Mouse (Mus musculus) limb, embryonic 15.5 days (tissue): ENCODE measurements around the gene Tubb4a. TPM values are rescaled to one million over a fixed set of nuclear protein-coding genes. Genes with fewer than 3 reads are reported as not detected.
"Not testable (repeated sequence)": the region's sequence is repeated elsewhere in the genome, so short reads cannot be mapped to it uniquely, and the experiment has no call there.

Experiments used
- ATAC-seq: fragments of 200-750 bp; cut with Nextera tagmentation; 2 replicates; pipeline ENCODE4 v1.8.0; 2017; ENCODE audit warnings: low read depth, moderate TSS enrichment; ENCODE audit not compliant: insufficient number of reproducible peaks, low FRiP score, low TSS enrichment
- H3K27ac ChIP-seq: fragments of 300-500 bp; sonication (generic); 2 replicates; pipeline ENCODE4 v1.5.1; 2015; ENCODE audit warnings: moderate library complexity, mild to moderate bottlenecking, inconsistent platforms
- H3K27me3 ChIP-seq: fragments of 300-500 bp; sonication (generic); 2 replicates; pipeline ENCODE4 v1.6.1; 2015; ENCODE audit warnings: inconsistent platforms
- H3K36me3 ChIP-seq: fragments of 300-500 bp; sonication (generic); 2 replicates; pipeline ENCODE4 v1.6.1; 2015; ENCODE audit warnings: inconsistent platforms
- H3K4me1 ChIP-seq: fragments of 300-500 bp; sonication (generic); 2 replicates; pipeline ENCODE4 v1.6.1; 2015; ENCODE audit warnings: inconsistent platforms
- H3K4me2 ChIP-seq: fragments of 300-500 bp; sonication (generic); 2 replicates; pipeline ENCODE4 v1.6.1; 2015; ENCODE audit warnings: mild to moderate bottlenecking, inconsistent platforms
- H3K4me3 ChIP-seq: fragments of 300-500 bp; sonication (generic); 2 replicates; pipeline ENCODE4 v1.5.1; 2015; ENCODE audit warnings: mild to moderate bottlenecking, inconsistent platforms
- H3K9ac ChIP-seq: fragments of 300-500 bp; sonication (generic); 2 replicates; pipeline ENCODE4 v1.6.1; 2015; ENCODE audit warnings: inconsistent platforms
- H3K9me3 ChIP-seq: fragments of 300-500 bp; sonication (generic); 2 replicates; pipeline ENCODE4 v1.6.1; 2016; ENCODE audit warnings: inconsistent platforms
- WGBS: fragments of 180-500 bp; shearing (Covaris S2); methylation state at CpG from one replicate; pipeline ENCODE4 v1.1.7; 2015; 5-methylcytosine and 5-hydroxymethylcytosine counted together
- polyA plus RNA-seq: library from polyadenylated mRNA; unstranded; fragments of >200 nt; fragmentation: Nextera tagmentation; extraction: Ambion mirVana; gene quantifications from 2 replicates; pipeline ENCODE4 v1.2.1, GENCODE M21; 2015

Tubb4a gene
- polyA plus RNA-seq, 1 experiment from 2014 or later: 8.4 TPM

DNA sequence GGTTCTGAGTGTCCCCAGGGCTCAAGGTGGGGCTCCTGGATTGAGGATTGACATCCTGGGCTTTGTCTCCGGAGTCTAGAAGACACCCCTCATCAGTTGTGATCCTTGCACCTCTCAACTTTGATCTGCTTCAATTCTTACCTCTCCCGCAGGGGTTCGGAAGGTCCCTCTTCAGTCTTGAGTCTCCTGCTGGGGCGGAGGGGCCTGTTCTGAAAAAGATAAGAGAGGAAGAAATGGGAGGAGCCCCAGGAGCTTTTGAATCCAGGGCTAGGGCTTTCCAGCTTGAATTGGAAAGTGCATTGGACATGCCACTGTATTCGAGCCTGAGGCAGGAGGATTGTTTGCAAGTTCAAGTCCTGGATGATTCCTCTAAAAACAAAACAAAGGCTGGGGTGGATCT, 20.7 kb downstream of the Tubb4a start:
- H3K4me3 ChIP-seq: no peak overlapping the region
- H3K36me3 ChIP-seq: no peaks in the 10 kb centered on the region
- no peaks in the 10 kb centered on the region for H3K9me3 ChIP-seq
- H3K27ac ChIP-seq: no peak overlapping the region
- 61% methylated on average over 5 of the region's 5 CpGs for WGBS
- no peak overlapping the region for H3K4me2 ChIP-seq
- no peak overlapping the region for H3K9ac ChIP-seq
- no peak for ATAC-seq
- H3K27me3 ChIP-seq: peaks cover 47% of the 10 kb centered on the region
- H3K4me1 ChIP-seq: peaks cover 10% of the 10 kb centered on the region

DNA sequence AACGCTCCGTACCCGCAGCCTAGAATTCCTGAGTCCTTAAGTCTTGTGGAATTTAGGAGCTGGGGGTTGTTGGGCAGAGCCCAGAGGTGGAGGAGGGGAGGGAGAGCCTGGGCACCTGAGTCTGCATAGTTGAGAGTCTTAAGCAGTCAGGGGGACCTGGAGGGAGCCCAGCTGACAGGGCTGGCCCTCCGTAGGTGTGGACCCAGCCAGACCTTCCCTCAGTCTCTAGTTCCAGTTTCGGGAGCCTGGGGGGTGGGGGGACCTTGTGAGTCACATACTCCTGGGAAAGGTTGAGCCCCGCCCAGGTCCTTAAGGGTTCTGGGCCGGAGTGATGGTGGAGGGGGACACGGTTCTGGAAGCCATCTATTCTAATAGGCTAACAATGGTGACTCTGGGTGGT, 24.6 kb downstream of the Tubb4a start:
- Histone ChIP-seq H3K36me3 (no peaks in the 10 kb centered on the region), H3K4me3 (no peak overlapping the region; the same call in 1 of the 2 replicates), H3K4me1 (peaks cover 32% of the 10 kb centered on the region), H3K9ac (no peak overlapping the region), H3K4me2 (no peak overlapping the region), H3K27me3 (peaks cover 61% of the 10 kb centered on the region), H3K27ac (no peak overlapping the region), H3K9me3 (no peaks in the 10 kb centered on the region)
- no peak for ATAC-seq
- 8% methylated on average over 8 of the region's 8 CpGs for WGBS

DNA sequence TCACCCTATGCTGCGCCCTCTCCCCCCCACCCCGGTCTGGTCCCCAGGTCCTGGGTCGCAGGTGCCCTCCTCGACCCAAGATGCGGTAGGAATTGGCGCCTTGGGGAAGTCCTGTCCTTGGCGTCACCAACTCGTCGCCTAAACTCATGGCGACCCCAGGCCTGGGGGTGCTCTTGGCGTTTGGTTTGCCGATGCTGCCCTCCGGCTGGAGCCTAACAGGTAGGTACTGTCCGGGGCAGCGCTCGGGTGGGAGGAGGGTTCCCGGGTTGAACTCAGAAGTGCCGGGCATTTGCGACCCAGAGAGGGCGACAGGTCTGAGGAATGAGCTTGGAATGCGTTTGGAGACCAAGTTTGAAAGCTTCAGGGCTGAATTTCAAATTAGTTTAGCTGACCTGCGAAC, 25.0 kb downstream of the Tubb4a start:
- H3K27me3 ChIP-seq: peaks cover 65% of the 10 kb centered on the region
- no peak for ATAC-seq
- H3K9me3 ChIP-seq: no peaks in the 10 kb centered on the region
- H3K4me3 ChIP-seq: peak overlapping the region; percentile 35
- no peaks in the 10 kb centered on the region for H3K36me3 ChIP-seq
- no peak overlapping the region for H3K27ac ChIP-seq
- peak overlapping the region; percentile 37 for H3K4me2 ChIP-seq
- H3K4me1 ChIP-seq: peaks cover 32% of the 10 kb centered on the region
- 0 out of 2 replicates have a peak overlapping the region, but pooled peaks have one; percentile 5 for H3K9ac ChIP-seq
- WGBS: under 1% methylated on average over 22 of the region's 22 CpGs

GRCm38 (mm10) chr17:57062011-57062521, 25.5 kb downstream of the Tubb4a start:
- Histone ChIP-seq H3K4me1 (peaks cover 32% of the 10 kb centered on the region), H3K9ac (0 out of 2 replicates have a peak overlapping the region, but pooled peaks have one; percentile 5), H3K27ac (no peak overlapping the region), H3K27me3 (peaks cover 60% of the 10 kb centered on the region), H3K36me3 (no peaks in the 10 kb centered on the region), H3K4me2 (peak overlapping the region; percentile 37), H3K4me3 (peak overlapping the region; percentile 35), H3K9me3 (no peaks in the 10 kb centered on the region)
- ATAC-seq: no peak
- 2% methylated on average over 39 of the region's 39 CpGs for WGBS

GRCm38 (mm10) chr17:57061069-57061468, 26.5 kb downstream of the Tubb4a start:
- peaks cover 58% of the 10 kb centered on the region for H3K27me3 ChIP-seq
- H3K27ac ChIP-seq: no peak overlapping the region

DNA sequence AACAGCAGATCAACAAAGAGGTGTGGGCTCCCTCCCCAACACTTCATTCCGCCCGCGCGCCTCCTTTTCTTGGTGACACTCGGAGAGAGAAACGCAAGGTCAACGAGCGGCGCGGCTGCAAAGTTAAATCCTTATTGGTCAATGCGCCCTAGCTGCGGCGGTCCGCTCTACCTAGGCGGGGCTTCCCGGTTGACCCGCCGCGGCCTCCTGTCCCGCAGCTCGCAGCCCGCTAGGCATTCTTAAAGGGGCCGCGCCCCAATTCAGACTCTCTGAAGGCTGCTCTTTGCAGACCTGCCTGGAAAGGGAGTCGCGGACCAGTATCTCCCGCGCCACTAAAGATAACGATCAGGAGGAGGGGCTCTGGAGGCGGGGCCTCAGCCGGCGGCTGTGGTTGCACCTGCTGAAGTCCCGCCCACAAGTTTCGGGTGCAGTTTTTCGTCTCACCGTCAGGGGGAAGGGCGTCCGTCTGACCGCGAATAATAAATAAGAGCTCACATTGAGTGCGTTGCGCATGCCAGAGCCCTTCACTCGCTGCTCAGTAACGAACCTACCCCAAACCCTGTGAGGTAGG, 27.3 kb downstream of the Tubb4a start:
- H3K9ac ChIP-seq: no peak overlapping the region
- H3K4me2 ChIP-seq: peak overlapping the region; percentile 91
- WGBS: under 1% methylated on average over 44 of the region's 44 CpGs
- peaks cover 53% of the 10 kb centered on the region for H3K27me3 ChIP-seq
- ATAC-seq: peak; percentile 87
- H3K9me3 ChIP-seq: no peaks in the 10 kb centered on the region
- H3K36me3 ChIP-seq: no peaks in the 10 kb centered on the region
- H3K27ac ChIP-seq: no peak overlapping the region
- H3K4me3 ChIP-seq: peak overlapping the region; percentile 64
- peaks cover 32% of the 10 kb centered on the region for H3K4me1 ChIP-seq

More at GRCm38 (mm10) chr17:57061069-57061468, 26.5 kb downstream of the Tubb4a start:
- WGBS: 40% methylated on average over 10 of the region's 10 CpGs
- no peak overlapping the region for H3K9ac ChIP-seq
- H3K4me2 ChIP-seq: no peak overlapping the region
- no peak for ATAC-seq
- H3K36me3 ChIP-seq: no peaks in the 10 kb centered on the region
- peaks cover 32% of the 10 kb centered on the region for H3K4me1 ChIP-seq
- H3K9me3 ChIP-seq: no peaks in the 10 kb centered on the region
- no peak overlapping the region for H3K4me3 ChIP-seq

DNA sequence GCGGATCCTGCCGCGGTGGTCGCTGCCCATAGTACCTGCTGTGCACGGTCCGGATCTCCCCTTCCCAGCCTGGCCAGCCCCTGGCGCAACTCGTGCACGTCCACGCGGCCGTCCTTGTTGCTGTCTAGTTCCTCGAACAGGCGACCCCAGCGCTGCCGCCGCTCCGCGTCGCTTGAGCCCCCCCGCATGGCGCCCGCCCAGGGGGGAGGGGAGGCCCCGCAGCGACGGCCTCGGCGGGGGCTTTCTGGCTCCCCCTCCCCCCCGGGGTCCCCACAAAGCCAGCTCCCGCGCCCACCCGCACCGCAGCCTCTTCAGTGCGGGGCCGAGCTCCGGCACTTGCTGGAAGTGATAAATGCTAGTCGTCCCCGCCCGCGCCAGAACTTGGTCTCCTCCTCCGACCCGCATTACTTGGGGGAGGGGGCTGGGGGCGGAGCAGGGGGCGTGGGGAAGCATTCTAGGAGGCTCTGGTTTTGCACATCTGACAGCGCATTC, 28.1 kb downstream of the Tubb4a start, which contains the start of gene Slc25a23:
TSS of gene Slc25a23 (minus strand) at position 378 of the 492 bp plus-strand sequence.
- peak within 1 kb of the TSS; percentile 47 for H3K9ac ChIP-seq
- peaks cover 45% of the 10 kb centered on the region for H3K27me3 ChIP-seq
- H3K9me3 ChIP-seq: no peaks in the 10 kb centered on the region
- WGBS: under 1% methylated on average over 35 of the region's 45 CpGs
- H3K4me3 ChIP-seq: peak within 1 kb of the TSS; percentile 64
- H3K4me2 ChIP-seq: peak within 1 kb of the TSS; percentile 91
- peak; percentile 62 for ATAC-seq
- H3K36me3 ChIP-seq: 0 out of 2 replicates have a peak, but pooled peaks cover 7% of the 10 kb centered on the region
- H3K27ac ChIP-seq: no peak within 1 kb of the TSS
- peaks cover 32% of the 10 kb centered on the region for H3K4me1 ChIP-seq

DNA sequence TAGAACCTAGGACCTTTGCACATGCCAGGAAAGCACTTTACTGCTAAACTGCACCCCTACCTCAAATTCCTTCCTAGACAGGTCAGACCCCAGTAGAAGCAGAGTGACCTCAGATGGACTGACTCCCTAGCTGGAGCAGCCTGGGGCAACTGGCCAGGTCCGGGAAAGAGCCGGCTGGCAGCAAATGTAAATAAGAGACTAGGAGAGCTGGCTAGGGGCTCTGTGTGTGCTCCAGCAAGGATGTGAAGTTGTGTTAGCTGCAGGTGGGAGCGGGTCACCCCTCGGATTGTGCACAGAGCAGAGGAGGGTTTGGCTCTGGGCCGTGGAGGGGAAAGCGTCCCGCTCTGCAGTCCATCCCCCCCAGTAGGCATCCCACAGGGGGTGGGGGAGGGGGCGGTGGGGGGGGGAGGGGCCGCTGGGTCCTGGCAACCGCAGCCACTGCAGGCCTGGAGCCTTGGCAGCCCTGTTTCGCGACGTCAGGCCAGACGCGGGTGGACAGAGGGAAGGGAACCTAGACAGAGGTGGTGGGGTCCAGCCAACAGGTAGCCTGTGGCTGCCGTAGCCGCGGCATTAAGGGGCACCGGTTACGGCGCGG, 28.6 kb downstream of the Tubb4a start, which contains the start of gene Crb3:
TSS of gene Crb3 (plus strand) at position 215 of the 595 bp plus-strand sequence.
- Histone ChIP-seq H3K9ac (peak within 1 kb of the TSS; percentile 47), H3K4me3 (peak within 1 kb of the TSS; percentile 64), H3K9me3 (no peaks in the 10 kb centered on the region), H3K4me2 (peak within 1 kb of the TSS; percentile 91), H3K36me3 (0 out of 2 replicates have a peak, but pooled peaks cover 10% of the 10 kb centered on the region), H3K27me3 (peaks cover 40% of the 10 kb centered on the region), H3K27ac (no peak within 1 kb of the TSS), H3K4me1 (peaks cover 32% of the 10 kb centered on the region)
- 1% methylated on average over 19 of the region's 22 CpGs for WGBS
- ATAC-seq: no peak

- Histone ChIP-seq H3K36me3 (peaks cover 22% of the 10 kb centered on the region; the same call in 1 of the 2 replicates), H3K27me3 (peaks cover 14% of the 10 kb centered on the region), H3K27ac (no peak overlapping the region), H3K4me2 (no peak overlapping the region), H3K4me1 (peaks cover 20% of the 10 kb centered on the region), H3K9me3 (no peaks in the 10 kb centered on the region), H3K4me3 (no peak overlapping the region), H3K9ac (no peak overlapping the region)
- WGBS: 73% methylated on average over 3 of the region's 3 CpGs
- no peak for ATAC-seq
Observed at GRCm38 (mm10) chr17:57056246-57056645, 31.3 kb downstream of the Tubb4a start.

GRCm38 (mm10) chr17:57051679-57052078, 35.9 kb downstream of the Tubb4a start:
- not testable (repeated sequence) for H3K9me3 ChIP-seq, ATAC-seq, H3K4me3 ChIP-seq, H3K4me2 ChIP-seq, H3K27me3 ChIP-seq, H3K27ac ChIP-seq, H3K9ac ChIP-seq, H3K4me1 ChIP-seq
- peaks cover 22% of the 10 kb centered on the region; the same call in 1 of the 2 replicates for H3K36me3 ChIP-seq
- WGBS: 78% methylated on average over 4 of the region's 4 CpGs

GRCm38 (mm10) chr17:57048816-57049215, 38.8 kb downstream of the Tubb4a start:
- Histone ChIP-seq H3K9me3 (no peaks in the 10 kb centered on the region), H3K4me3 (no peak overlapping the region), H3K9ac (no peak overlapping the region), H3K27me3 (no peaks in the 10 kb centered on the region), H3K4me1 (no peaks in the 10 kb centered on the region), H3K27ac (no peak overlapping the region), H3K4me2 (no peak overlapping the region), H3K36me3 (peaks cover 12% of the 10 kb centered on the region; the same call in 1 of the 2 replicates)
- 97% methylated on average over 3 of the region's 3 CpGs for WGBS
- no peak for ATAC-seq

- H3K9me3 ChIP-seq: no peaks in the 10 kb centered on the region
- H3K4me3 ChIP-seq: no peak overlapping the region
- peaks cover 2% of the 10 kb centered on the region; the same call in 1 of the 2 replicates for H3K36me3 ChIP-seq
- no peak overlapping the region for H3K4me2 ChIP-seq
- H3K27me3 ChIP-seq: no peaks in the 10 kb centered on the region
- ATAC-seq: 0 out of 2 replicates have a peak, but pooled peaks have one; percentile 45
- 31% methylated on average over 5 of the region's 5 CpGs for WGBS
- H3K27ac ChIP-seq: no peak overlapping the region
- H3K9ac ChIP-seq: no peak overlapping the region
- no peaks in the 10 kb centered on the region for H3K4me1 ChIP-seq
Observed at GRCm38 (mm10) chr17:57047406-57047805, 40.2 kb downstream of the Tubb4a start.
